Mouse (Mus musculus) CH12.LX (cell line): ENCODE results near the gene Tlr2. TPM values are rescaled to one million over a fixed set of nuclear protein-coding genes. Genes with fewer than 3 reads are reported as not detected.

Source experiments
- DNase-seq: peaks from one replicate; pipeline ENCODE4 v3.0.0-alpha.2; 2013; ENCODE audit errors: extremely low read depth
- H3K27ac ChIP-seq: 2 replicates; pipeline ENCODE4 v1.5.1; 2012; ENCODE audit warnings: low read depth, mild to moderate bottlenecking, control low read depth, moderate library complexity; ENCODE audit not compliant: insufficient read depth
- H3K27me3 ChIP-seq: replicated peaks from 2 replicates; pipeline ENCODE3; 2012; ENCODE audit warnings: inconsistent platforms
- H3K36me3 ChIP-seq, 2 experiments: replicated peaks in 1 of 2; 2 replicates each; pipeline versions ENCODE3 to v1.6.1; 2012; ENCODE audit warnings: inconsistent platforms in 1 of 2, low read length in 1 of 2, mild to moderate bottlenecking in 1 of 2, mixed read lengths in 1 of 2, moderate library complexity in 1 of 2; ENCODE audit not compliant: control insufficient read depth in 1 of 2, insufficient read depth in 1 of 2
- H3K4me1 ChIP-seq, 2 experiments: 2 replicates each; pipeline ENCODE4 v1.6.1; 2012; ENCODE audit warnings: inconsistent platforms in 1 of 2, moderate library complexity in 1 of 2; ENCODE audit not compliant: insufficient read depth in 2 of 2, control insufficient read depth in 1 of 2
- H3K4me2 ChIP-seq: 2 replicates; pipeline ENCODE4 v1.6.1; 2012; ENCODE audit warnings: low read depth, mild to moderate bottlenecking, control low read depth; ENCODE audit not compliant: poor library complexity, insufficient read depth, severe bottlenecking
- H3K4me3 ChIP-seq, 3 experiments: fragments of 150-350 bp in 1 of 3; sonication (generic) in 1 of 3; replicated peaks in 1 of 3; 2 replicates each; pipeline versions ENCODE3 to v1.5.1; 2011 to 2012; ENCODE audit warnings: low read depth in 2 of 3, low read length in 2 of 3, mild to moderate bottlenecking in 2 of 3, moderate library complexity in 2 of 3, control low read depth in 1 of 3, improper control_type of control experiment in 1 of 3, inconsistent platforms in 1 of 3, mixed read lengths in 1 of 3; ENCODE audit not compliant: poor library complexity in 1 of 3
- H3K79me2 ChIP-seq: replicated peaks from 2 replicates; pipeline ENCODE4 v1.6.1; 2012; ENCODE audit warnings: mild to moderate bottlenecking, moderate library complexity; ENCODE audit not compliant: control insufficient read depth, poor library complexity, insufficient read depth, severe bottlenecking; ENCODE audit errors: extremely low read depth
- H3K9ac ChIP-seq: 2 replicates; pipeline ENCODE4 v1.6.1; 2012; ENCODE audit warnings: low read depth, mild to moderate bottlenecking, control low read depth, moderate library complexity; ENCODE audit not compliant: insufficient read depth
- H3K9me3 ChIP-seq: replicated peaks from 2 replicates; pipeline ENCODE3; 2012; ENCODE audit warnings: low read length, inconsistent platforms, mixed read lengths
- BHLHE40 ChIP-seq: IDR thresholded peaks from 2 replicates; pipeline ENCODE4 v1.6.1; 2011; ENCODE audit warnings: mild to moderate bottlenecking, low read depth, low read length, improper control_type of control experiment
- CHD2 ChIP-seq: IDR thresholded peaks from 2 replicates; pipeline ENCODE4 v1.6.1; 2011; ENCODE audit warnings: low read length, improper control_type of control experiment
- CTCF ChIP-seq, 2 experiments: IDR thresholded peaks in 1 of 2; conservative IDR thresholded peaks in 1 of 2; 2 replicates each; pipeline ENCODE4 v1.5.1; 2011 to 2012; ENCODE audit warnings: low read depth in 2 of 2, low read length in 2 of 2, improper control_type of control experiment in 1 of 2, inconsistent platforms in 1 of 2, mild to moderate bottlenecking in 1 of 2, moderate library complexity in 1 of 2
- E2F4 ChIP-seq: IDR thresholded peaks from 2 replicates; pipeline ENCODE4 v1.6.1; 2011; ENCODE audit warnings: low read depth, low read length, improper control_type of control experiment; ENCODE audit not compliant: insufficient replicate concordance
- ELF1 ChIP-seq: IDR thresholded peaks from 2 replicates; pipeline ENCODE4 v1.6.1; 2014; ENCODE audit warnings: low read depth, mild to moderate bottlenecking, inconsistent platforms, low read length, improper control_type of control experiment
- EP300 ChIP-seq: IDR thresholded peaks from 2 replicates; pipeline ENCODE4 v1.6.1; 2011; ENCODE audit warnings: low read length, improper control_type of control experiment
- ETS1 ChIP-seq: conservative IDR thresholded peaks from 2 replicates; pipeline ENCODE4 v1.6.1; 2012; ENCODE audit warnings: low read depth, mild to moderate bottlenecking, inconsistent platforms, low read length, improper control_type of control experiment, moderate library complexity
- GABPA ChIP-seq: IDR thresholded peaks from 2 replicates; pipeline ENCODE4 v1.6.1; 2012; ENCODE audit warnings: low read depth, low read length, improper control_type of control experiment, inconsistent platforms; ENCODE audit not compliant: insufficient replicate concordance
- IRF4 ChIP-seq: IDR thresholded peaks from 2 replicates; pipeline ENCODE4 v1.6.1; 2014; ENCODE audit warnings: low read depth, mild to moderate bottlenecking, inconsistent platforms, low read length, improper control_type of control experiment
- JUND ChIP-seq: conservative IDR thresholded peaks from 2 replicates; pipeline ENCODE4 v1.6.1; 2011; ENCODE audit warnings: low read depth, low read length, improper control_type of control experiment
- KAT2A ChIP-seq: IDR thresholded peaks from 2 replicates; pipeline ENCODE4 v1.6.1; 2012; ENCODE audit warnings: low read length, improper control_type of control experiment, inconsistent platforms; ENCODE audit not compliant: insufficient replicate concordance
- MAFK ChIP-seq: IDR thresholded peaks from 2 replicates; pipeline ENCODE4 v1.6.1; 2011; ENCODE audit warnings: low read length, improper control_type of control experiment; ENCODE audit not compliant: insufficient replicate concordance
- MAX ChIP-seq: IDR thresholded peaks from 2 replicates; pipeline ENCODE4 v1.6.1; 2011; ENCODE audit warnings: low read length, improper control_type of control experiment
- MAZ ChIP-seq: IDR thresholded peaks from 2 replicates; pipeline ENCODE4 v1.6.1; 2012; ENCODE audit warnings: low read depth, mild to moderate bottlenecking, inconsistent platforms, low read length, improper control_type of control experiment, moderate library complexity
- MEF2A ChIP-seq: IDR thresholded peaks from 2 replicates; pipeline ENCODE4 v1.6.1; 2014; ENCODE audit warnings: low read depth, mild to moderate bottlenecking, inconsistent platforms, low read length, improper control_type of control experiment, borderline replicate concordance
- MXI1 ChIP-seq: IDR thresholded peaks from 2 replicates; pipeline ENCODE4 v1.6.1; 2011; ENCODE audit warnings: mild to moderate bottlenecking, low read depth, low read length, improper control_type of control experiment
- MYC ChIP-seq: IDR thresholded peaks from 2 replicates; pipeline ENCODE4 v1.6.1; 2011; ENCODE audit warnings: low read depth, mild to moderate bottlenecking, improper control_type of control experiment, low read length
- NELFE ChIP-seq: IDR thresholded peaks from 2 replicates; pipeline ENCODE4 v1.6.1; 2011; ENCODE audit warnings: low read depth, low read length, improper control_type of control experiment
- NRF1 ChIP-seq: IDR thresholded peaks from 2 replicates; pipeline ENCODE4 v1.6.1; 2014; ENCODE audit warnings: low read depth, mild to moderate bottlenecking, inconsistent platforms, low read length, improper control_type of control experiment, moderate library complexity
- POLR2A ChIP-seq: IDR thresholded peaks from 2 replicates; pipeline ENCODE4 v1.6.1; 2011; ENCODE audit warnings: low read depth, mild to moderate bottlenecking, improper control_type of control experiment, low read length
- RAD21 ChIP-seq: IDR thresholded peaks from 2 replicates; pipeline ENCODE4 v1.6.1; 2011; ENCODE audit warnings: low read depth, mild to moderate bottlenecking, low read length, improper control_type of control experiment, moderate library complexity
- RCOR1 ChIP-seq: conservative IDR thresholded peaks from 2 replicates; pipeline ENCODE4 v1.6.1; 2012; ENCODE audit warnings: low read depth, mild to moderate bottlenecking, inconsistent platforms, low read length, improper control_type of control experiment
- SIN3A ChIP-seq: IDR thresholded peaks from 2 replicates; pipeline ENCODE4 v1.6.1; 2012; ENCODE audit warnings: low read length, improper control_type of control experiment, inconsistent platforms
- SMC3 ChIP-seq: IDR thresholded peaks from 2 replicates; pipeline ENCODE4 v1.6.1; 2011; ENCODE audit warnings: low read depth, low read length, improper control_type of control experiment
- TBP ChIP-seq: conservative IDR thresholded peaks from 2 replicates; pipeline ENCODE4 v1.6.1; 2011; ENCODE audit warnings: low read depth, low read length, improper control_type of control experiment
- TCF12 ChIP-seq: IDR thresholded peaks from 2 replicates; pipeline ENCODE4 v1.6.1; 2014; ENCODE audit warnings: low read depth, mild to moderate bottlenecking, inconsistent platforms, low read length, improper control_type of control experiment
- UBTF ChIP-seq: IDR thresholded peaks from 2 replicates; pipeline ENCODE4 v1.6.1; 2012; ENCODE audit warnings: low read depth, mild to moderate bottlenecking, inconsistent platforms, low read length, improper control_type of control experiment, moderate library complexity
- USF1 ChIP-seq: IDR thresholded peaks from 2 replicates; pipeline ENCODE4 v1.6.1; 2014; ENCODE audit warnings: low read depth, mild to moderate bottlenecking, inconsistent platforms, low read length, improper control_type of control experiment
- USF2 ChIP-seq: conservative IDR thresholded peaks from 2 replicates; pipeline ENCODE4 v1.6.1; 2011; ENCODE audit warnings: low read depth, low read length, improper control_type of control experiment
- ZC3H11A ChIP-seq: IDR thresholded peaks from 2 replicates; pipeline ENCODE4 v1.6.1; 2012; ENCODE audit warnings: low read depth, mild to moderate bottlenecking, inconsistent platforms, low read length, improper control_type of control experiment
- ZMIZ1 ChIP-seq: IDR thresholded peaks from 2 replicates; pipeline ENCODE4 v1.6.1; 2012; ENCODE audit warnings: low read depth, mild to moderate bottlenecking, inconsistent platforms, low read length, improper control_type of control experiment
- ZNF384 ChIP-seq: IDR thresholded peaks from 2 replicates; pipeline ENCODE4 v1.6.1; 2012; ENCODE audit warnings: low read depth, low read length, improper control_type of control experiment, inconsistent platforms
- dilution Hi-C: fragments of 300-500 bp; cut with MboI; formaldehyde crosslinking; loops from 2 replicates; pipeline ENCODE4 v1.14.3; 2020; ENCODE audit warnings: low sequenced_read_pairs; ENCODE audit not compliant: extremely low pct_unique_long_range_greater_than_20kb, extremely low pct_ligation_motif_present
- in situ Hi-C: fragments of 300-500 bp; cut with MboI; formaldehyde crosslinking; loops from 3 replicates; pipeline ENCODE4 v1.14.3; 2019; ENCODE audit warnings: low sequenced_read_pairs, low pct_ligation_motif_present, low pct_unique_long_range_greater_than_20kb, mixed read lengths
- polyA plus RNA-seq: library from polyadenylated mRNA; unstranded; fragments of >175 nt; gene quantifications from 2 replicates; pipeline ENCODE4 v1.2.1, GENCODE M21; 2012; ENCODE audit warnings: low read depth; ENCODE audit not compliant: insufficient read length
- total RNA-seq, 2 experiments: library from RNA; depleted of rRNA; stranded (reverse); fragments of 300-350 nt in 1 of 2; fragments of >200 nt in 1 of 2; gene quantifications; 2 replicates each; pipeline ENCODE4 v1.2.3; 2012 to 2014

The Tlr2 gene
- total and polyA plus RNA-seq, 3 experiments: 8.8 to 19.9 (median 19.6) TPM

GRCm38 (mm10) chr3:83812863-83813262 lies 28.7 kb downstream of the Tlr2 start:
- Histone ChIP-seq H3K79me2 (no peaks in the 10 kb centered on the region), H3K27ac (no peak overlapping the region), H3K27me3 (no peaks in the 10 kb centered on the region), H3K9me3 (no peaks in the 10 kb centered on the region), H3K9ac (no peak overlapping the region), H3K36me3 (no peaks in the 10 kb centered on the region), H3K4me1 (peaks cover 15 to 37% of the 10 kb centered on the region in 2 experiments), H3K4me3 (no peak overlapping the region), H3K4me2 (no peak overlapping the region)
- TF ChIP-seq MAX (no peak), CTCF (conservative IDR thresholded peaks at IDR 0.05 in 1 of 2, IDR thresholded peaks at IDR 0.05 in 1 of 2; ENCODE audit: low read depth in 2 of 2, low read length in 2 of 2) (no peak), GABPA (no peak), POLR2A (no peak), SMC3 (no peak), ZNF384 (no peak), ZMIZ1 (no peak), BHLHE40 (no peak), USF1 (no peak), ELF1 (no peak), TBP (no peak), RAD21 (no peak), MXI1 (no peak), UBTF (no peak), TCF12 (no peak), USF2 (no peak), ZC3H11A (no peak), CHD2 (no peak), MAZ (no peak), MEF2A (no peak)
- in situ Hi-C loops (no loop called here), dilution Hi-C loops (no loop called here)
- DNase-seq: no peak

GRCm38 (mm10) chr3:83811987-83812386 lies 29.6 kb downstream of the Tlr2 start:
- Histone ChIP-seq H3K9ac (peak overlapping the region; percentile 78), H3K4me2 (peak overlapping the region; percentile 97), H3K4me3 (peak overlapping the region in 1 of 3 experiments; percentile 46), H3K27ac (peak overlapping the region; percentile 91), H3K27me3 (no peaks in the 10 kb centered on the region), H3K36me3 (no peaks in the 10 kb centered on the region), H3K4me1 (peaks cover 15 to 37% of the 10 kb centered on the region in 2 experiments), H3K79me2 (no peaks in the 10 kb centered on the region), H3K9me3 (no peaks in the 10 kb centered on the region)
- dilution Hi-C loops (no loop called here), in situ Hi-C loops (no loop called here)
- DNase-seq: peak; percentile 65
- TF ChIP-seq TCF12 (no peak), ZNF384 (no peak), CHD2 (peak; percentile 43; the same call in 1 of the 2 replicates), MAFK (no peak), ZC3H11A (no peak), ZMIZ1 (no peak), NELFE (0 out of 2 replicates have a peak, but pooled peaks have one; percentile 22), NRF1 (no peak), TBP (peak; percentile 73; the same call in 1 of the 2 replicates), GABPA (no peak), USF2 (no peak), KAT2A (0 out of 2 replicates have a peak, but pooled peaks have one; percentile 9), SIN3A (no peak), MAZ (no peak), E2F4 (no peak), SMC3 (peak; percentile 9; the same call in 1 of the 2 replicates), RAD21 (no peak; the same call in 1 of the 2 replicates), MYC (0 out of 2 replicates have a peak, but pooled peaks have one; percentile 18), ETS1 (no peak; the same call in 1 of the 2 replicates), EP300 (peak; percentile 96), ELF1 (no peak; the same call in 1 of the 2 replicates), IRF4 (peak; percentile 96), USF1 (no peak), RCOR1 (no peak), JUND (peak; percentile 52)
